Mouse (Mus musculus): ENCODE measurements around the gene Gm10668. TPM values are rescaled to one million over a fixed set of nuclear protein-coding genes. Genes with fewer than 3 reads are reported as not detected.
"Not testable (repeated sequence)": the region's sequence is repeated elsewhere in the genome, so short reads cannot be mapped to it uniquely, and the experiment has no call there.

Gm10668 gene
- polyA plus RNA-seq (2016; fragmentation: Nextera tagmentation; extraction: Ambion mirVana) = not detected in 2 replicates

DNA sequence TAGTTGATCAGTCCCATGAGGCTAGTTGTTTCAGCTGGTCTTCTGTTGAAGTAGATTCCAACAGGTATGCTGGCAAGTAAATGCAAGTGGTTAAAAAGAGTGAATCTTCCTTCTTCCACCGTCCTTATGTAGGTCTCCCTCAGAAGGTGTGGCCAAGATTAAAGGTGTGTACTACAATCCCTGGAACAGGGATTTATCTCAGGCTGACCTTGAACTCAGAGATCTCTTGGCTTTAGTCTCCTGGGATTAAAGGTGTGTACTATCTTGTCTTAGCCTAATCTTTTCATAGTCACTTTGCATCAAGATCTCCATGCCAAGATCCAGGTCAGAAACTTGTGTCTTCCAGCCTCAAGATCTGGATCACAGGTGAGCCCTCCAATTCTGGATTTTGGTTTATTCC is at the start of gene Gm10668:
TSS of gene Gm10668 (minus strand) at position 101 of the 400 bp plus-strand sequence.
- H3K4me3 ChIP-seq; H3K9me3 ChIP-seq; H3K27ac ChIP-seq; H3K4me1 ChIP-seq (replicated peaks); DNase-seq (ENCODE audit: low spot score); H3K27me3 ChIP-seq (ENCODE audit: insufficient read depth, poor library complexity, severe bottlenecking); H3K36me3 ChIP-seq: not testable (repeated sequence)
- WGBS = no CpG with 5 or more reads among the region's 1 CpGs

DNA sequence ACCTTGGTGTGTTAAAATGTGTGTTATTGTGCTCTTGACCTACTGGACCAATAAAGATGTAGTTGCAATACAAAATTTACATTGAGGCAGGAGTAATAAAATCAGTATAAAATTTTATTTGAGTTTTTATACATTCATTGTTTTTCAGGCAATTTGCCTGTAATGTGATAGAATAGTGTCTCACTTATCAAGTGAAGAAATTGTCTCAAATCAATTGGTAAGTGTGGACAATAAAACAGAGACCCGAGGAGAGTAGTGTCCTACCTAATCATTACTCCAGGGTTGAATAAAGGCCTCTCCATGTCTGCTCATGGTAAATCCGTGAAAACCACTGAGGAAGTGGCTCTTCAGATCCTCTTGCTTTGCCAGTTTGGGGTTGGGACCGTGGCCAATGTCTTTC is 40.5 kb upstream of the Gm10668 start, which contains the start of gene Vmn1r112:
TSS of gene Vmn1r112 (plus strand) at position 301 of the 400 bp plus-strand sequence.
- not testable (repeated sequence) for DNase-seq (ENCODE audit: low spot score); H3K36me3 ChIP-seq; H3K4me3 ChIP-seq; H3K27me3 ChIP-seq (ENCODE audit: insufficient read depth, poor library complexity, severe bottlenecking); H3K9me3 ChIP-seq; H3K4me1 ChIP-seq (replicated peaks); H3K27ac ChIP-seq
- WGBS = no CpG with 5 or more reads among the region's 3 CpGs

DNA sequence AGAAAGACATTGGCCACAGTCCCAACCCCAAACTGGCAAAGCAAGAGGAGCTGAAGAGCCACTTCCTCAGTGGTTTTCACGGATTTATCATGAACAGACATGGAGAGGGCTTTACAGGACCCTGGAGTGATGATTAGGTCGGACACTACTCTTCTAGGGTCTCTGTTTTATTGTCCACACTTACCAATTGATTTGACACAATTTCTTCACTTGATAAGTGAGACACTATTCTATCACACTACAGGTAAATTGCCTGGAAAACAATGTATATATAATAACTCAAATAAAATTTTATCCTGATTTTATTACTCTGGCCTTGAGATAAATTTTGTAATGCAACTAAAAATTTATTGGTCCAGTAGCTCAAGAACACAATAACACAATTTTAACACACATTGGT is 27.3 kb downstream of the Gm10668 start, which contains the start of gene Vmn1r111:
TSS of gene Vmn1r111 (minus strand) at position 101 of the 400 bp plus-strand sequence.
- not testable (repeated sequence) for H3K4me1 ChIP-seq (replicated peaks); H3K4me3 ChIP-seq; DNase-seq (ENCODE audit: low spot score); H3K27me3 ChIP-seq (ENCODE audit: insufficient read depth, poor library complexity, severe bottlenecking); H3K9me3 ChIP-seq; H3K27ac ChIP-seq; H3K36me3 ChIP-seq
- WGBS = no CpG with 5 or more reads among the region's 2 CpGs

Other genes with a start within 250 kb of the Gm10668 start
- gene Vmn1r103, start 220.1 kb downstream of the Gm10668 start, polyA plus RNA-seq (2016; fragmentation: Nextera tagmentation; extraction: Ambion mirVana) = not detected in 2 replicates
- not detected in 2 replicates for gene Vmn1r104, start 196.8 kb downstream of the Gm10668 start, polyA plus RNA-seq (2016; fragmentation: Nextera tagmentation; extraction: Ambion mirVana)
- not detected in 2 replicates for gene Gm5726, start 184.9 kb downstream of the Gm10668 start, polyA plus RNA-seq (2016; fragmentation: Nextera tagmentation; extraction: Ambion mirVana)
- not detected in 2 replicates for gene Gm4141, start 154.4 kb downstream of the Gm10668 start, polyA plus RNA-seq (2016; fragmentation: Nextera tagmentation; extraction: Ambion mirVana)
- not detected in 2 replicates for gene Gm4513, start 131.6 kb downstream of the Gm10668 start, polyA plus RNA-seq (2016; fragmentation: Nextera tagmentation; extraction: Ambion mirVana)
- gene Vmn1r107, start 61.7 kb downstream of the Gm10668 start, polyA plus RNA-seq (2016; fragmentation: Nextera tagmentation; extraction: Ambion mirVana) = not detected in 2 replicates
- gene Vmn1r111, start 27.4 kb downstream of the Gm10668 start, polyA plus RNA-seq (2016; fragmentation: Nextera tagmentation; extraction: Ambion mirVana) = not detected in 2 replicates
- gene Vmn1r112, start 40.6 kb upstream of the Gm10668 start, polyA plus RNA-seq (2016; fragmentation: Nextera tagmentation; extraction: Ambion mirVana) = not detected in 2 replicates
- not detected in 2 replicates for gene Vmn1r113, start 56.7 kb upstream of the Gm10668 start, polyA plus RNA-seq (2016; fragmentation: Nextera tagmentation; extraction: Ambion mirVana)
- gene Vmn1r114, start 81.6 kb upstream of the Gm10668 start, polyA plus RNA-seq (2016; fragmentation: Nextera tagmentation; extraction: Ambion mirVana) = not detected in 2 replicates
- not detected in 2 replicates for gene Vmn1r115, start 114.4 kb upstream of the Gm10668 start, polyA plus RNA-seq (2016; fragmentation: Nextera tagmentation; extraction: Ambion mirVana)
- gene Vmn1r116, start 141.6 kb upstream of the Gm10668 start, polyA plus RNA-seq (2016; fragmentation: Nextera tagmentation; extraction: Ambion mirVana) = not detected in 2 replicates
- not detected in 2 replicates for gene Vmn1r117, start 153.5 kb upstream of the Gm10668 start, polyA plus RNA-seq (2016; fragmentation: Nextera tagmentation; extraction: Ambion mirVana)
- gene Vmn1r118, start 181.7 kb upstream of the Gm10668 start, polyA plus RNA-seq (2016; fragmentation: Nextera tagmentation; extraction: Ambion mirVana) = not detected in 2 replicates

Measured in hindbrain, embryonic 10.5 days (tissue).